Mouse (Mus musculus) heart, adult 2 months (tissue): ENCODE data around the gene Tnk2.

Source experiments
- CTCF ChIP-seq: fragments of 200-600 bp; IDR thresholded peaks from 2 replicates; pipeline ENCODE4 v1.8.1; 2022; ENCODE audit warnings: antibody characterized with exemption, mild to moderate bottlenecking, moderate library complexity
- EP300 ChIP-seq: fragments of 200-500 bp; IDR thresholded peaks from 2 replicates; pipeline ENCODE4 v1.6.1; 2011; ENCODE audit warnings: low read depth, low read length, control low read depth; ENCODE audit not compliant: insufficient read depth
- POLR2A ChIP-seq: fragments of 200-500 bp; IDR thresholded peaks from 2 replicates; pipeline ENCODE4 v1.6.1; 2011; ENCODE audit warnings: mild to moderate bottlenecking, low read depth, low read length, control low read depth; ENCODE audit not compliant: insufficient read depth

DNA sequence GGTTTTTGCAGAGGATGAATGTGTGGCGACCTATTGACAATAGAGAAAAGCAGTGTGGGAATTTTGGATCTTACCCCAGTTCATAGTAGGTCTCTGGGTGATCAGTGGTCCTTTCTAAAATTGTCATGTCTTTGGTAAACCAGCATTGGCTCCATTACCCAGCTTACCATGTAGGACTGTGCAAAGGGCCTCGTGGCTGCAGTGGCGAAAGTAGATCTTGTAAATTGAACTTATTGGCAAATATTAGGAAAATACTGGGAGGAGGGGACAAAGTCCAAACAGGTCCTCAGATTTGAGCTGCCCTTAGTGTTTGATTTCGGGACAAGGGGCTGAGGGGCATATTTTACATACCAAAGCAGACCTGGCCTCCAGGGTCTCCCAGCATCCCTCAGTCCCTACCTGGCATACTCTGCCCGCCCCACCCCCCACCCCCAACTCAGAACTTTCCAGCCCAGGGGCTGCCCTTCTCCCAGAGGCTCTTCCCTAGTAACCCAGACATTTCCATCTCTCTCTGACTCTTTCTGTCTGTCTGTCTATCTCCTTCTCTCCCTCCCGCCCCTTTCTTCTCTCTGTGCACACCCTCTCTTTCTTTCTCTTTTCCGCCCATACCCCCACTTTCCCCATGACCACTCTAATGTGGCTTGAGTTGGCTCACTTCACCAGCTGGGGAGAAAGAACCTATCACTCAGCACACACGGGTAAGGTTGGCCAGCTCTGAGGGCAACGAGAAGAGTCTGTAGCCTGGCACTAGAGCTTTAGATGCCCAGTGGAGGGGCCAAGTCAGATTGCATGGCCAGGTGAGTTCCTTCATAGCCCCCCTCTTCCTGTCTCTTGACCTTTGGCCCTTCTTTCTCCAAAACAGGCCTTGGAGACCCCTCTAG, 23.2 kb downstream of the Tnk2 start:
- TF ChIP-seq POLR2A (no peak), CTCF (no peak), EP300 (no peak)
